Mouse (Mus musculus) kidney, postnatal 14 days (tissue): Measurements from ENCODE around the gene Cerkl.
A peak's percentile ranks its signal among the peaks of the same experiment; 100 is the strongest.

Source experiments
- DNase-seq: peaks from one replicate; pipeline ENCODE4 v3.0.0; 2022; ENCODE audit warnings: mixed read lengths

Gene Cerkl

GRCm38 (mm10) chr2:79456575-79457349, at the start of gene Cerkl, which contains the start of gene Neurod1:
Cerkl (minus strand) TSS chr2:79456785.
Neurod1 (minus strand) TSS chr2:79456751.
- DNase-seq = no peak

GRCm38 (mm10) chr2:79498990-79499755, 42.6 kb upstream of the Cerkl start:
- DNase-seq = peak; percentile 79

- DNase-seq = peak; percentile 4
Measured at GRCm38 (mm10) chr2:79485127-79485526, 28.5 kb upstream of the Cerkl start.

GRCm38 (mm10) chr2:79482511-79482910, 25.9 kb upstream of the Cerkl start:
- no peak for DNase-seq

- DNase-seq = no peak
Measured at GRCm38 (mm10) chr2:79462411-79462810, 5.8 kb upstream of the Cerkl start.

- no peak for DNase-seq
Measured at GRCm38 (mm10) chr2:79461861-79462260, 5.3 kb upstream of the Cerkl start.

GRCm38 (mm10) chr2:79460586-79460985, 4.0 kb upstream of the Cerkl start:
- peak; percentile 26 for DNase-seq

- no peak for DNase-seq
Measured at GRCm38 (mm10) chr2:79460107-79460506, 3.5 kb upstream of the Cerkl start.

- no peak for DNase-seq
Measured at GRCm38 (mm10) chr2:79459061-79460045, 2.8 kb upstream of the Cerkl start.

- no peak for DNase-seq
Measured at GRCm38 (mm10) chr2:79457932-79458331, 1.3 kb upstream of the Cerkl start.

- no peak for DNase-seq
Measured at GRCm38 (mm10) chr2:79457434-79457833, 849 bp upstream of the Cerkl start.

- DNase-seq = no peak
Measured at GRCm38 (mm10) chr2:79455646-79456045, 939 bp downstream of the Cerkl start.

- DNase-seq = no peak
Measured at GRCm38 (mm10) chr2:79454786-79455446, 1.7 kb downstream of the Cerkl start.

GRCm38 (mm10) chr2:79453901-79454781, 2.4 kb downstream of the Cerkl start:
- DNase-seq = peak; percentile 79

GRCm38 (mm10) chr2:79451438-79451837, 5.1 kb downstream of the Cerkl start:
- DNase-seq = no peak

- no peak for DNase-seq
Measured at GRCm38 (mm10) chr2:79450684-79451394, 5.7 kb downstream of the Cerkl start.

GRCm38 (mm10) chr2:79449371-79449770, 7.2 kb downstream of the Cerkl start:
- no peak for DNase-seq

- no peak for DNase-seq
Measured at GRCm38 (mm10) chr2:79447198-79447597, 9.4 kb downstream of the Cerkl start.

- no peak for DNase-seq
Measured at GRCm38 (mm10) chr2:79443861-79444620, 12.5 kb downstream of the Cerkl start.

- DNase-seq = no peak
Measured at GRCm38 (mm10) chr2:79443401-79443800, 13.2 kb downstream of the Cerkl start.
